Mouse (Mus musculus) hindbrain, embryonic 16.5 days (tissue): ENCODE results near the gene Sgca. TPM values are rescaled to one million over a fixed set of nuclear protein-coding genes. Genes with fewer than 3 reads are reported as not detected.

Experiments used
- ATAC-seq: fragments of 200-750 bp; cut with Nextera tagmentation; 2 replicates; pipeline ENCODE4 v1.8.0; 2017; ENCODE audit warnings: moderate TSS enrichment, moderate library complexity
- H3K27ac ChIP-seq: fragments of 300-500 bp; sonication (generic); 2 replicates; pipeline ENCODE4 v1.5.1; 2014; ENCODE audit warnings: low read depth, mild to moderate bottlenecking, control low read depth, low read length, moderate library complexity
- H3K27me3 ChIP-seq: fragments of 300-500 bp; sonication (generic); replicated peaks from 2 replicates; pipeline ENCODE4 v1.6.1; 2014; ENCODE audit warnings: low read length; ENCODE audit not compliant: control insufficient read depth, insufficient read depth
- H3K36me3 ChIP-seq: fragments of 300-500 bp; sonication (generic); 2 replicates; pipeline ENCODE4 v1.6.1; 2014; ENCODE audit warnings: mild to moderate bottlenecking, low read length, moderate library complexity, mixed read lengths; ENCODE audit not compliant: control insufficient read depth, insufficient read depth
- H3K4me1 ChIP-seq: fragments of 300-500 bp; sonication (generic); 2 replicates; pipeline ENCODE4 v1.6.1; 2014; ENCODE audit warnings: low read depth, low read length; ENCODE audit not compliant: control insufficient read depth, insufficient read depth
- H3K4me2 ChIP-seq: fragments of 300-500 bp; sonication (generic); 2 replicates; pipeline ENCODE4 v1.6.1; 2014; ENCODE audit warnings: mild to moderate bottlenecking, low read length, control low read depth, moderate library complexity
- H3K4me3 ChIP-seq: fragments of 300-500 bp; sonication (generic); 2 replicates; pipeline ENCODE4 v1.5.1; 2014; ENCODE audit warnings: mild to moderate bottlenecking, low read length, control low read depth, moderate library complexity
- H3K9ac ChIP-seq: fragments of 300-500 bp; sonication (generic); 2 replicates; pipeline ENCODE4 v1.6.1; 2014; ENCODE audit warnings: low read depth, mild to moderate bottlenecking, control low read depth, low read length, moderate library complexity
- H3K9me3 ChIP-seq: fragments of 300-500 bp; sonication (generic); 2 replicates; pipeline ENCODE4 v1.6.1; 2014; ENCODE audit warnings: mild to moderate bottlenecking, low read length, moderate library complexity; ENCODE audit not compliant: control insufficient read depth
- WGBS: fragments of 180-500 bp; shearing (Covaris S2); extraction: QIAGEN DNeasy Blood & Tissue Kit; methylation state at CpG from one replicate; pipeline ENCODE4 v1.1.7; 2014; 5-methylcytosine and 5-hydroxymethylcytosine counted together
- polyA plus RNA-seq: library from polyadenylated mRNA; unstranded; fragments of >200 nt; fragmentation: Nextera tagmentation; extraction: Ambion mirVana; gene quantifications from 2 replicates; pipeline ENCODE4 v1.2.1, GENCODE M21; 2015

Sgca gene
- polyA plus RNA-seq, 1 experiment from 2014 or later = 0.24 TPM

- no peak overlapping the region for H3K4me3 ChIP-seq
- peaks cover 38% of the 10 kb centered on the region for H3K4me1 ChIP-seq
- H3K27ac ChIP-seq = no peak overlapping the region
- H3K9ac ChIP-seq = no peak overlapping the region
- H3K27me3 ChIP-seq = no peaks in the 10 kb centered on the region
- H3K36me3 ChIP-seq = peaks cover 42% of the 10 kb centered on the region
- no peak for ATAC-seq
- no peaks in the 10 kb centered on the region for H3K9me3 ChIP-seq
- 54% methylated on average over 6 of the region's 6 CpGs for WGBS
- no peak overlapping the region for H3K4me2 ChIP-seq
Measured at GRCm38 (mm10) chr11:95004937-95005198, 28.7 kb upstream of the Sgca start.

GRCm38 (mm10) chr11:95004136-95004936 lies 28.2 kb upstream of the Sgca start:
- H3K4me3 ChIP-seq = no peak overlapping the region
- ATAC-seq = no peak
- H3K4me2 ChIP-seq = no peak overlapping the region; the same call in 1 of the 2 replicates
- peaks cover 38% of the 10 kb centered on the region for H3K4me1 ChIP-seq
- peaks cover 42% of the 10 kb centered on the region for H3K36me3 ChIP-seq
- H3K9me3 ChIP-seq = no peaks in the 10 kb centered on the region
- 83% methylated on average over 12 of the region's 12 CpGs for WGBS
- no peak overlapping the region for H3K9ac ChIP-seq
- no peaks in the 10 kb centered on the region for H3K27me3 ChIP-seq
- H3K27ac ChIP-seq = no peak overlapping the region; the same call in 1 of the 2 replicates

- WGBS = 94% methylated on average over 8 of the region's 8 CpGs
- H3K9ac ChIP-seq = no peak overlapping the region
- no peak overlapping the region for H3K27ac ChIP-seq
- no peaks in the 10 kb centered on the region for H3K27me3 ChIP-seq
- no peaks in the 10 kb centered on the region for H3K9me3 ChIP-seq
- peaks cover 33% of the 10 kb centered on the region for H3K4me1 ChIP-seq
- peaks cover 42% of the 10 kb centered on the region for H3K36me3 ChIP-seq
- ATAC-seq = no peak
- no peak overlapping the region for H3K4me2 ChIP-seq
- no peak overlapping the region for H3K4me3 ChIP-seq
Measured at GRCm38 (mm10) chr11:95002705-95003104, 26.6 kb upstream of the Sgca start.

GRCm38 (mm10) chr11:95001584-95002347 lies 25.6 kb upstream of the Sgca start:
- Histone ChIP-seq H3K27ac (no peak overlapping the region), H3K4me2 (no peak overlapping the region), H3K9ac (no peak overlapping the region), H3K9me3 (no peaks in the 10 kb centered on the region), H3K36me3 (peaks cover 44% of the 10 kb centered on the region), H3K27me3 (no peaks in the 10 kb centered on the region), H3K4me1 (peaks cover 26% of the 10 kb centered on the region), H3K4me3 (no peak overlapping the region)
- no peak for ATAC-seq
- WGBS = 86% methylated on average over 21 of the region's 21 CpGs

GRCm38 (mm10) chr11:95001058-95001457 lies 24.9 kb upstream of the Sgca start:
- ATAC-seq = peak; percentile 56
- H3K9ac ChIP-seq = peak overlapping the region; percentile 32
- 1% methylated on average over 8 of the region's 8 CpGs for WGBS

GRCm38 (mm10) chr11:95000548-95000947 lies 24.4 kb upstream of the Sgca start:
- 39% methylated on average over 4 of the region's 4 CpGs for WGBS
- H3K4me1 ChIP-seq = peaks cover 25% of the 10 kb centered on the region
- peak overlapping the region; percentile 69 for H3K27ac ChIP-seq
- peaks cover 44% of the 10 kb centered on the region for H3K36me3 ChIP-seq
- ATAC-seq = no peak
- H3K9me3 ChIP-seq = no peaks in the 10 kb centered on the region
- no peak overlapping the region for H3K4me3 ChIP-seq
- no peak overlapping the region for H3K4me2 ChIP-seq
- H3K27me3 ChIP-seq = no peaks in the 10 kb centered on the region
- H3K9ac ChIP-seq = peak overlapping the region; percentile 32

More at GRCm38 (mm10) chr11:95001058-95001457, 24.9 kb upstream of the Sgca start:
- Histone ChIP-seq H3K9me3 (no peaks in the 10 kb centered on the region), H3K27me3 (no peaks in the 10 kb centered on the region), H3K36me3 (peaks cover 46% of the 10 kb centered on the region), H3K4me1 (peaks cover 23% of the 10 kb centered on the region), H3K4me3 (no peak overlapping the region), H3K27ac (peak overlapping the region; percentile 69), H3K4me2 (no peak overlapping the region)

GRCm38 (mm10) chr11:95000128-95000527 lies 24.0 kb upstream of the Sgca start:
- H3K4me2 ChIP-seq = no peak overlapping the region
- 83% methylated on average over 8 of the region's 8 CpGs for WGBS
- ATAC-seq = no peak
- H3K36me3 ChIP-seq = peaks cover 39% of the 10 kb centered on the region
- no peak overlapping the region for H3K27ac ChIP-seq
- H3K9ac ChIP-seq = no peak overlapping the region
- H3K4me1 ChIP-seq = peaks cover 29% of the 10 kb centered on the region
- no peaks in the 10 kb centered on the region for H3K27me3 ChIP-seq
- no peaks in the 10 kb centered on the region for H3K9me3 ChIP-seq
- H3K4me3 ChIP-seq = no peak overlapping the region

- H3K9me3 ChIP-seq = no peaks in the 10 kb centered on the region
- H3K9ac ChIP-seq = no peak overlapping the region
- 65% methylated on average over 16 of the region's 16 CpGs for whole genome bisulfite sequencing
- H3K27ac ChIP-seq = peak overlapping the region; percentile 26; the same call in 1 of the 2 replicates
- H3K4me3 ChIP-seq = no peak overlapping the region
- peak; percentile 38 for ATAC-seq
- peaks cover 49% of the 10 kb centered on the region for H3K4me1 ChIP-seq
- no peak overlapping the region for H3K4me2 ChIP-seq
- no peaks in the 10 kb centered on the region for H3K27me3 ChIP-seq
- H3K36me3 ChIP-seq = peaks cover 30% of the 10 kb centered on the region
Measured at GRCm38 (mm10) chr11:94998041-94998531, 22.0 kb upstream of the Sgca start.

- WGBS = 65% methylated on average over 5 of the region's 5 CpGs
- Histone ChIP-seq H3K4me1 (peaks cover 51% of the 10 kb centered on the region), H3K36me3 (peaks cover 25% of the 10 kb centered on the region), H3K9me3 (no peaks in the 10 kb centered on the region), H3K4me3 (no peak overlapping the region), H3K27ac (no peak overlapping the region; the same call in 1 of the 2 replicates), H3K27me3 (no peaks in the 10 kb centered on the region), H3K9ac (no peak overlapping the region), H3K4me2 (no peak overlapping the region)
- ATAC-seq = no peak
Measured at GRCm38 (mm10) chr11:94997596-94997995, 21.5 kb upstream of the Sgca start.
